Mouse (Mus musculus): ENCODE data around the gene Zfp983. TPM values are rescaled to one million over a fixed set of nuclear protein-coding genes. Genes with fewer than 3 reads are reported as not detected.
"Not testable (repeated sequence)": the region's sequence is repeated elsewhere in the genome, so short reads cannot be mapped to it uniquely, and the experiment has no call there.

The Zfp983 gene
- total RNA-seq (2021): 1 to 10 TPM; 7.4 to 9.8 TPM
- long read RNA-seq, experiment 1, partial matches to known transcripts: 0 of 10 reads
- long read RNA-seq, experiment 1, other reads (novel, unspliced or antisense): 10 of 10 reads
- long read RNA-seq, experiment 2, partial matches to known transcripts: 0 of 13 reads
- long read RNA-seq, experiment 2, other reads (novel, unspliced or antisense): 13 of 13 reads

GRCm38 (mm10) chr17:21650364-21650907 lies at the start of gene Zfp983:
Zfp983 (plus strand) TSS chr17:21650624.
- peak; percentile 58 to 65 for DNase-seq (ENCODE audit: low spot score in 2 of 2)

GRCm38 (mm10) chr17:21616356-21616755 lies 34.1 kb upstream of the Zfp983 start:
- no peak for DNase-seq (ENCODE audit: low spot score in 2 of 2)

- DNase-seq (ENCODE audit: low spot score in 2 of 2): no peak
These were observed 33.1 kb upstream of the Zfp983 start for GRCm38 (mm10) chr17:21617352-21617751.

GRCm38 (mm10) chr17:21623647-21624046 lies 26.8 kb upstream of the Zfp983 start:
- no peak for DNase-seq (ENCODE audit: low spot score in 2 of 2)

GRCm38 (mm10) chr17:21635758-21636157 lies 14.7 kb upstream of the Zfp983 start:
- not testable (repeated sequence) for DNase-seq (ENCODE audit: low spot score in 2 of 2)

- no peak for DNase-seq (ENCODE audit: low spot score in 2 of 2)
These were observed 1.6 kb upstream of the Zfp983 start for GRCm38 (mm10) chr17:21648791-21649190.

GRCm38 (mm10) chr17:21649936-21650335 lies 488 bp upstream of the Zfp983 start:
- DNase-seq (ENCODE audit: low spot score in 2 of 2): peak in 1 of 2 experiments; percentile 1

- DNase-seq (ENCODE audit: low spot score in 2 of 2): not testable (repeated sequence)
These were observed 28.4 kb downstream of the Zfp983 start for GRCm38 (mm10) chr17:21678826-21679225.

GRCm38 (mm10) chr17:21679273-21680018 lies 29.0 kb downstream of the Zfp983 start:
- DNase-seq (ENCODE audit: low spot score in 2 of 2): peak; percentile 81

- DNase-seq (ENCODE audit: low spot score in 2 of 2): not testable (repeated sequence)
These were observed 29.6 kb downstream of the Zfp983 start for GRCm38 (mm10) chr17:21680019-21680376.

GRCm38 (mm10) chr17:21691560-21691959 lies 41.1 kb downstream of the Zfp983 start, which contains the start of gene Gm10226:
Gm10226 (plus strand) TSS chr17:21691860.
- no peak for DNase-seq (ENCODE audit: low spot score in 2 of 2)

GRCm38 (mm10) chr17:21693342-21693741 lies 42.9 kb downstream of the Zfp983 start:
- DNase-seq (ENCODE audit: low spot score in 2 of 2): no peak

GRCm38 (mm10) chr17:21696073-21696472 lies 45.6 kb downstream of the Zfp983 start:
- no peak for DNase-seq (ENCODE audit: low spot score in 2 of 2)

GRCm38 (mm10) chr17:21702281-21703240 lies 52.1 kb downstream of the Zfp983 start:
- no peak for DNase-seq (ENCODE audit: low spot score in 2 of 2)

- no peak for DNase-seq (ENCODE audit: low spot score in 2 of 2)
These were observed 53.0 kb downstream of the Zfp983 start for GRCm38 (mm10) chr17:21703414-21703813.

GRCm38 (mm10) chr17:21707343-21707996 lies 57.0 kb downstream of the Zfp983 start, which contains the start of gene Zfp760:
Zfp760 (plus strand) TSS chr17:21707741.
- peak; percentile 70 to 88 for DNase-seq (ENCODE audit: low spot score in 2 of 2)

- DNase-seq (ENCODE audit: low spot score in 2 of 2): no peak
These were observed 58.0 kb downstream of the Zfp983 start for GRCm38 (mm10) chr17:21708401-21708800.
